17 mouse cellular contexts compared by ENCODE assay signal in the genomic region with DNA sequence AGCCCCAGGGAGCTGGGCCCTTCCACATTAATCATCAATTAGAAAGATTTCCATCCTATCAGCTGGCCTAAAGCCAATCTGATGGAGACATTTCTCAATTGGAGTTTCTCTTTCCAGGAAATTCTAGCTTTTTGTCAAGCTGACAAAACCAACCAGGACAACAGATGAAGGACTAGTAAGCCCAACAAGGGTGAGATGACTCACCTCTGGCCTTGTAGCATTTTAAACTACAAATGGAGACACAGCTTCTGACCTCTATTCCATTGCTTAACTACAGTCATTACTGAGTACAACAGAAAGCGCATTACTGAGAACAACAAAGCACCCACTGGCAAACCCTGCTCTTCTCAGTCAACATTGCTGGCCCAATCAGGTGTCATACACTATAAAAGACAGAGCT.
"Had no signal": no experiment of that assay in that cellular context is flagged by ENCODE, and none has a peak within 500 bp of the region (broad histone marks: within the 10 kb centered on the region; RNA-seq: fewer than 3 reads in every experiment).

No protein-coding gene starts in this region.

- H3K4me1 ChIP-seq: kidney, embryonic 15.5 days; limb, embryonic 12.5 days; lung, embryonic 15.5 days; neural tube, embryonic 13.5 days; stomach, embryonic 15.5 days had no signal

- H3K4me2 ChIP-seq: kidney, embryonic 15.5 days; limb, embryonic 12.5 days; lung, embryonic 15.5 days; midbrain, embryonic 11.5 days; neural tube, embryonic 13.5 days; stomach, embryonic 15.5 days had no signal

- H3K36me3 ChIP-seq: kidney, embryonic 15.5 days; lung, embryonic 15.5 days; stomach, embryonic 15.5 days had no signal

- H3K27me3 ChIP-seq: kidney, embryonic 15.5 days; limb, embryonic 12.5 days; lung, embryonic 15.5 days; megakaryocyte, embryonic 14.5 days; neural tube, embryonic 13.5 days; stomach, embryonic 15.5 days had no signal

- H3K27ac ChIP-seq: kidney, embryonic 15.5 days; left cerebral cortex, adult 2 months; limb, embryonic 12.5 days; lung, embryonic 15.5 days; macrophage; neural tube, embryonic 13.5 days; stomach, embryonic 15.5 days had no signal

- H3K4me3 ChIP-seq: kidney, embryonic 15.5 days; left cerebral cortex, adult 2 months; limb, embryonic 12.5 days; lung, embryonic 15.5 days; megakaryocyte, embryonic 14.5 days; neural tube, embryonic 13.5 days; stomach, embryonic 15.5 days had no signal

- ATAC-seq: midbrain, embryonic 16.5 days had no signal

- H3K9ac ChIP-seq: kidney, embryonic 15.5 days; limb, embryonic 12.5 days; lung, embryonic 15.5 days; neural tube, embryonic 13.5 days; stomach, embryonic 15.5 days had no signal

- H3K9me3 ChIP-seq: kidney, embryonic 15.5 days; limb, embryonic 12.5 days; lung, embryonic 15.5 days; megakaryocyte, embryonic 14.5 days; neural tube, embryonic 13.5 days; stomach, embryonic 15.5 days had no signal

- DNase-seq: kidney, adult 2 months; kidney, postnatal 14 days; liver; lung, postnatal 14 days; right cerebral cortex, postnatal 14 days; thymus, adult 2 months; thymus, postnatal 36 days had no signal
